Mouse (Mus musculus): ENCODE measurements around the gene Atad5.

DNA sequence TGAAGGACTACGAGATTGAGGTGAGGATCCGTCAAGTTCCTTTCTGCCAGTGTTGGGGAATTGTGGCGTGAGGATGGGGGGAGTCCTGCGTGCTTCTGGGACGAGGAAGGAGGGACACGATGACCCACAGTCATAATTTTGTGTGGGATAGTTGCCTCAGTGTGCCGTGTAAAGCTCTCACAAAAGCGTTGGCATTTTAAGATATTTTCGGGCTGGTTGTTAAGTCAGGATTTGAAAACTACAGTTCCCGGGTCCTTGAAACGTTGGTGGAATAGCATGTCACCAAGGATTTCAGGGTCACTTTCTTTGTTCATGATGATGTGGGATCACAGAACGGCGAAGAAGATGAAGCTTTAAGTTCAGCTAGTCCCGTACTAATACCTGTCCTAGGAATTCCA, 616 bp downstream of the Atad5 start:
- no peak for TF ChIP-seq CTCF (IDR thresholded peaks at IDR 0.05; ENCODE audit: low read depth, low read length)
- no peak for TF ChIP-seq POLR2A (IDR thresholded peaks at IDR 0.05; ENCODE audit: extremely low read depth, insufficient read depth, low read length)

Data from liver, adult 2 months (tissue).